Mouse (Mus musculus): ENCODE measurements around the gene Pop7. TPM values are rescaled to one million over a fixed set of nuclear protein-coding genes. Genes with fewer than 3 reads are reported as not detected.

The Pop7 gene
- polyA plus RNA-seq, 1 experiment from 2014 or later: 87.0 TPM

DNA sequence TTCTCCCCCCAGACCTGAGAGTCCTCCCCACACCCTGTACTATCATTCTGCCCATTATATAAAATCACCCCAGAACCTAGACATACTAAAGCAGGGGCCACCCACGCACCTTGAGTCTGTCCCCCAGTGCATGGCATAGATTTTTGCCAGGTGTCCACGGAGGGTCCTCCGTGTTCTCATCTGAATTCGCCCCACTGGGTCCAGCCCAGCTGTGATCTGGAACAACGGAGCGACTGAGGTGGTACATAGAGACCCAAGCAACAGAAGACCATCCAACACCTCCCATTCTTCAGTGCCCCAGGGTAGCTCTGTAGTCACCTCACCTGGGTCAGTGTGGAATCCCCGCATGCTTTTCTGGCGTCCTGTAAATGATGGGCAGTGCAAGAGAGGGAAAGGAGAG is 27.8 kb upstream of the Pop7 start:
- H3K9ac ChIP-seq (ENCODE audit: low read depth, low read length): peak overlapping the region; percentile 98
- peak overlapping the region; percentile 97 for H3K27ac ChIP-seq (ENCODE audit: low read depth, low read length)
- H3K36me3 ChIP-seq (ENCODE audit: control insufficient read depth, insufficient read depth, low read length): peaks cover 27% of the 10 kb centered on the region
- no peaks in the 10 kb centered on the region for H3K9me3 ChIP-seq (ENCODE audit: control insufficient read depth, low read length)
- no peak for ATAC-seq
- peak overlapping the region; percentile 94 for H3K4me3 ChIP-seq (ENCODE audit: low read length)
- no peaks in the 10 kb centered on the region for H3K27me3 ChIP-seq (replicated peaks; ENCODE audit: control insufficient read depth, insufficient read depth, low read length)
- 53% methylated on average over 8 of the region's 8 CpGs for WGBS
- peaks cover 28% of the 10 kb centered on the region for H3K4me1 ChIP-seq (ENCODE audit: control insufficient read depth, insufficient read depth, low read depth, low read length)
- H3K4me2 ChIP-seq (ENCODE audit: low read length): peak overlapping the region; percentile 69

DNA sequence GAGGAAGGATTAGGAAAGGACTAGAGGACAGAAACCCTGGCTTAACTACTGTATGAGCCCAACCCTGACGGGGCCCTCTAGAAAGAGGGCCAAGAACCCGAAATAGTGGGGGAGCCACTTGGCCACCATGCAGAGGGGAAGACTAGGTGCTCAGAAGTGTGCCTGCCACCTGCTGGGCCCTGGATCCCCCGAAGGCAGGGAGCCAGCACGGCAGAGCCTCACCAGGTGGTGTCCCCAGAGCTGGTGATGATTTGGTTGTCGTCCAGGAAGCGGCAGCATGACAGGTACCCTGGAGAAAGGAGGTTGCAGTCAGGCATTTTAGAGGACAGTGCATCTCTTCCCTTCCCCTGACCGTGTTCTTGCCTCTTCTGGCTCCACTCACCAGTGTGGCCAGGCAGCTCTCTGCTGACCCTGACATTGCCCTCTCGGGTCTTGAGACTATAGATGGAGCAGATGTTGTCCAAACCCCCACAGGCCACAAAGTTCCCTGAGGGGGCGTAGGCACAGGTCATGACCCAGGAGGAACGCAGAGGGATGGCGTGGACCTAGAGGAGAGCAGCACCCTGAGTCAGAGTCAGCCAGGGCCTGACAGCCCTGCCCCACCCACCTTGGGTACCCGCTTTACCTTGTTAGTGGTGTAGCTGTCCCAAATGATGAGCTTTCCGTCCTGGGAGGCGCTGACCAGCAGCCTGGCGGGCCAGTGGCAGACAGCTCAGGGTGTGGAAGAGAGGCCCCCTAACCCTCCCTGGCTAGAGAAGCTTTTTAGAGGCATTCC is 27.1 kb upstream of the Pop7 start:
- Histone ChIP-seq H3K4me1 (ENCODE audit: control insufficient read depth, insufficient read depth, low read depth, low read length) (peaks cover 28% of the 10 kb centered on the region), H3K27me3 (replicated peaks; ENCODE audit: control insufficient read depth, insufficient read depth, low read length) (no peaks in the 10 kb centered on the region), H3K9ac (ENCODE audit: low read depth, low read length) (peak overlapping the region; percentile 98; the same call in 1 of the 2 replicates), H3K9me3 (ENCODE audit: control insufficient read depth, low read length) (no peaks in the 10 kb centered on the region), H3K4me3 (ENCODE audit: low read length) (no peak overlapping the region), H3K27ac (ENCODE audit: low read depth, low read length) (peak overlapping the region; percentile 21; the same call in 1 of the 2 replicates), H3K4me2 (ENCODE audit: low read length) (peak overlapping the region; percentile 69), H3K36me3 (ENCODE audit: control insufficient read depth, insufficient read depth, low read length) (peaks cover 29% of the 10 kb centered on the region)
- 65% methylated on average over 15 of the region's 15 CpGs for WGBS
- no peak for ATAC-seq

DNA sequence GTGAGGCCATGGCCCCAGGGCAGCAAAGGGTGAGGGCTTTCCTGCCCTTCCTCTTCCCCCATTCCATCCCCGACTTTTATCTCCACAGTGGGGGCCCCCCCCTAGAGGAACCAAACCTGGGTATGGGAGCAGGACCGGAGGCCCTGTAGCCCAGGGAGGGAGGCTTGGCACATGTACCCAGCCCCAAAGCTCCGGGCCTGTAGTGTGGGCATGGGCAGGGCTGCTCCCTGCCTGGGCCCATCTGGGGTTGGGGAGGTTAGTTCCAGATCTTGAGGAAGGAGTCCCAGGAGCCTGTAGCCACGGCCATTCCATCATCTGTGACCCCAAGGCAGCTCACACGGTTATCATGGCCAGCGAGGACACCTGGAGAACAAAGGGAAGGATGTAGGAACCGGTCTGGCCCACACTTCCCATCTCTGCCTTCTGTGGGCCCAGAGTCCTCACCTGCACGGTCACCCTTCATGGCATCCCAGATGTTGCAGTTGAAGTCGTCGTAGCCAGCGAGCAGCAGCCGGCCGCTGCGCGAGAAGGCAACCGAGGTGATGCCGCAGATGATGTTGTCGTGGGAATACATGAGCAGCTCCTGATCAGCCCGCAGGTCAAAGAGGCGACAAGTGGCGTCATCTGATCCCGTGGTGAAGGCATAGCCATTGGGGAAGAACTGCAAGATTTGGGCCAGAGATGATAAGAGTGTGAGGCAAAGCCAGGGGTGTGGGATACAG is 26.1 kb upstream of the Pop7 start:
- ATAC-seq: no peak
- H3K27ac ChIP-seq (ENCODE audit: low read depth, low read length): peak overlapping the region; percentile 34
- no peak overlapping the region for H3K4me3 ChIP-seq (ENCODE audit: low read length)

DNA sequence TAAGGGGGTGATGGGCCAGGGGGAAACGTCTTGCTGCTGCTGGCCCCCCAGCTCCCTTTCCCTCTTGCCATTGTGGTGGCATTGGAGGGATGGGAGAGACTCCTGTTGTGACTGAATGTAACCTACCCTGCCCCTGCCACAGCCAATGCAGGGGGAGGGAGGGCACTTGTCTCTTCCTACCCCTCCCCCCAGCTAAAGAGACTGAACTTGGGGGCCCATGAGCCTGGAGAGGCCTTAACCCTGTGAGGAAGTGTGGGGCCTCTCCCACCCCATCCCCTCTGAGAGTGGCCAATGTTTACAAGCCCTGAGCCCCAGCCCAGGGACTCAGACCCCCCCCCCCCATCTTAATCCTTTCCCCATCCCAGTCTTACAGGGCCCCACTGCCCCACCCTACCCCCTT is 25.1 kb upstream of the Pop7 start:
- Histone ChIP-seq H3K27me3 (replicated peaks; ENCODE audit: control insufficient read depth, insufficient read depth, low read length) (no peaks in the 10 kb centered on the region), H3K4me2 (ENCODE audit: low read length) (no peak overlapping the region), H3K27ac (ENCODE audit: low read depth, low read length) (no peak overlapping the region; the same call in 1 of the 2 replicates), H3K4me3 (ENCODE audit: low read length) (no peak overlapping the region), H3K36me3 (ENCODE audit: control insufficient read depth, insufficient read depth, low read length) (peaks cover 47% of the 10 kb centered on the region), H3K9ac (ENCODE audit: low read depth, low read length) (no peak overlapping the region), H3K9me3 (ENCODE audit: control insufficient read depth, low read length) (no peaks in the 10 kb centered on the region), H3K4me1 (ENCODE audit: control insufficient read depth, insufficient read depth, low read depth, low read length) (peaks cover 25% of the 10 kb centered on the region)
- 25% methylated on average over 1 of the region's 1 CpGs for WGBS
- ATAC-seq: no peak

More for the DNA sequence above, 26.1 kb upstream of the Pop7 start:
- H3K4me1 ChIP-seq (ENCODE audit: control insufficient read depth, insufficient read depth, low read depth, low read length): peaks cover 25% of the 10 kb centered on the region
- WGBS: 81% methylated on average over 22 of the region's 22 CpGs
- H3K9ac ChIP-seq (ENCODE audit: low read depth, low read length): no peak overlapping the region
- H3K4me2 ChIP-seq (ENCODE audit: low read length): no peak overlapping the region
- no peaks in the 10 kb centered on the region for H3K27me3 ChIP-seq (replicated peaks; ENCODE audit: control insufficient read depth, insufficient read depth, low read length)
- H3K9me3 ChIP-seq (ENCODE audit: control insufficient read depth, low read length): no peaks in the 10 kb centered on the region
- H3K36me3 ChIP-seq (ENCODE audit: control insufficient read depth, insufficient read depth, low read length): peaks cover 37% of the 10 kb centered on the region

DNA sequence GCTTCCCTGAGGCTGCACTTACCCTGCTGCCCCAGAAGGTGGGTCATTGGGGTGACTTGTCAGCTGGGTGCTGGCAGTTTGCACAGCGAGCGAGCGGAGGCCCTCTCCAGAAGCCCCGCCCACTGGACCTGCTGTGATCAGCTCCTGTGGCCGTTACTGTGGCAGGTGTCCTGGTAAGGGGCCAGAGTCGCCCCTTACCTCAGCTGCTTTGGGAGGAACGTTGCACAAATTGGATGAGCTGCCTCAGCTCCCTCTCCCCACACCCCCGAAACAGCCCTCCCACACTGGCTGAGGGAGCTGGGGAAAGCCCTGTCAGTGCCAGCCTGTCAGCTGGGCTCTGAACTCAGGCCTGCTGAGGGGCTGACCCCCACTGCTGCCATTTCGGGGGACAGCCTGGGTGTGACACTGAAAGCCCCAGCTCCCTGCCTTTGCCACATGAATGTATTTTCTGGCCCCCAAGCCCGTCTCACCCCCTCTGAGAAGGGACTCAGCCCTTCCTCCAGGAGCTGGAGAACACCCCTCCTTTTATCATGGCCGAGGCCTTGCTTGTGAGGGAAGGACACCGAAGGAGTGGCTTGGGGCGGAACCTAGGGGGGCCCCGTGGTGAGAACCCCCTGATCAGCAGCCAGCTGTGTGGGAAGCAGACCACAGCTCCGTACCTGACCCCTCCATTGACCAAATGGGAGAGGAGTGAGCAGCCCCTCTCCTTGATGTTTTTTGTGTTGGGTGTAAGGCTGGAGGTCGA is 24.0 kb upstream of the Pop7 start:
- Histone ChIP-seq H3K4me1 (ENCODE audit: control insufficient read depth, insufficient read depth, low read depth, low read length) (peaks cover 25% of the 10 kb centered on the region), H3K27ac (ENCODE audit: low read depth, low read length) (peak overlapping the region; percentile 65; the same call in 1 of the 2 replicates), H3K27me3 (replicated peaks; ENCODE audit: control insufficient read depth, insufficient read depth, low read length) (no peaks in the 10 kb centered on the region), H3K9ac (ENCODE audit: low read depth, low read length) (peak overlapping the region; percentile 38), H3K36me3 (ENCODE audit: control insufficient read depth, insufficient read depth, low read length) (peaks cover 58% of the 10 kb centered on the region), H3K9me3 (ENCODE audit: control insufficient read depth, low read length) (no peaks in the 10 kb centered on the region), H3K4me3 (ENCODE audit: low read length) (no peak overlapping the region), H3K4me2 (ENCODE audit: low read length) (no peak overlapping the region)
- no peak for ATAC-seq
- WGBS: 26% methylated on average over 16 of the region's 16 CpGs

DNA sequence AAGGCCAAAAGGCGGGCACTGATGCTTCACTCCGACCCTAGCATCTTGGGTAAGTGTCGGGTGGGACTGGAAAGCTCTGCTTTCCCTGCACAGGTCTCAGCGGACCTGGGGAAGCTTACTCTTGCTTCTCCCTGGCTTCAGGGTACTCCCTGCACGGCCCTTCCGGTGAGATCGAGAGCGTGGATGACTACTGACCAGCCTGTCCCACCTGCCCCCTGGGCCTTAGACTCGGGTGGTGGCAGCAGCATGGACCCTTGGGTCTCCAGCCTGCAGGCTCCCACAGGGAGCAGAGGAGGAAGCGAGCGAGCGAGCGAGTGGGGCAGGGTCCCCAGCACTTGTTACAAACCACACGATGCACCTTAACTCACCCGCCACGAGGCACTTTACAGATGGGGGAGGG is 23.2 kb upstream of the Pop7 start:
- ATAC-seq: no peak
- no peak overlapping the region for H3K4me2 ChIP-seq (ENCODE audit: low read length)
- H3K9me3 ChIP-seq (ENCODE audit: control insufficient read depth, low read length): no peaks in the 10 kb centered on the region
- H3K36me3 ChIP-seq (ENCODE audit: control insufficient read depth, insufficient read depth, low read length): peaks cover 66% of the 10 kb centered on the region
- no peak overlapping the region for H3K4me3 ChIP-seq (ENCODE audit: low read length)
- H3K4me1 ChIP-seq (ENCODE audit: control insufficient read depth, insufficient read depth, low read depth, low read length): peaks cover 24% of the 10 kb centered on the region
- 72% methylated on average over 16 of the region's 16 CpGs for WGBS
- no peak overlapping the region for H3K9ac ChIP-seq (ENCODE audit: low read depth, low read length)
- peak overlapping the region; percentile 49; the same call in 1 of the 2 replicates for H3K27ac ChIP-seq (ENCODE audit: low read depth, low read length)
- no peaks in the 10 kb centered on the region for H3K27me3 ChIP-seq (replicated peaks; ENCODE audit: control insufficient read depth, insufficient read depth, low read length)

DNA sequence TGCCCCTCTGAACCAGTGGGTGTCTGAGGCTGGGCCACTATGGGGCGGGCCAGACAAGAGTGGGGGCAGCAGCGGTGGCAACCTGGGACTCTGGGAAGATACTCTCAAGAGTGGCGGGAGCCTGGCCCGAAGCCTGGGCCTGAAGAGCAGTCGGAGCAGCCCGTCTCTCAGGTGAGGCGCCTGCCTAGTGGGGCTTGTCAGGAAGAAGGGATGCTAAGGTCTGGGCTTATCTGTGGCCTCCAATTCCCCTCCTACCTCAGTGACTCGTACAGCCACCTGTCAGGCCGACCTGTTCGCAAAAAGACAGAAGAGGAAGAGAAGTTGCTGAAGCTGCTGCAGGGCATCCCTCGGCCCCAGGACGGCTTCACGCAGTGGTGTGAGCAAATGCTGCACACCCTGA is 22.4 kb upstream of the Pop7 start:
- 92% methylated on average over 13 of the region's 13 CpGs for WGBS
- Histone ChIP-seq H3K27ac (ENCODE audit: low read depth, low read length) (peak overlapping the region; percentile 36; the same call in 1 of the 2 replicates), H3K9me3 (ENCODE audit: control insufficient read depth, low read length) (no peaks in the 10 kb centered on the region), H3K27me3 (replicated peaks; ENCODE audit: control insufficient read depth, insufficient read depth, low read length) (no peaks in the 10 kb centered on the region), H3K36me3 (ENCODE audit: control insufficient read depth, insufficient read depth, low read length) (peaks cover 74% of the 10 kb centered on the region), H3K4me1 (ENCODE audit: control insufficient read depth, insufficient read depth, low read depth, low read length) (peaks cover 16% of the 10 kb centered on the region), H3K9ac (ENCODE audit: low read depth, low read length) (no peak overlapping the region), H3K4me2 (ENCODE audit: low read length) (no peak overlapping the region), H3K4me3 (ENCODE audit: low read length) (no peak overlapping the region)
- no peak for ATAC-seq

DNA sequence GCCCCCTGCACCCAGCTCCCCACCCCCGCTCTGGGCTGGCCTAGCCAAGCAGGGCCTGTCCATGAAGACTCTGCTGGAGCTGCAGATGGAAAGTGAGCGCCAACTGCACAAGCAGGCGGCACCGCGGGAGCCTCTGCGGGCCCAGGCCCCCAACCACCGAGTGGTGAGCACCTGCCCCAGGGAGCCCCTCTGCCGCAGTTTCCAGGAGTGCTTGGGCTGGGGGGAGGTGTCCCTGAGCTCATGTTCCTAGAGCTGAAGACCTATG is 21.9 kb upstream of the Pop7 start:
- no peak overlapping the region for H3K4me2 ChIP-seq (ENCODE audit: low read length)
- H3K4me3 ChIP-seq (ENCODE audit: low read length): no peak overlapping the region
- no peak overlapping the region for H3K27ac ChIP-seq (ENCODE audit: low read depth, low read length)
- peaks cover 11% of the 10 kb centered on the region for H3K4me1 ChIP-seq (ENCODE audit: control insufficient read depth, insufficient read depth, low read depth, low read length)
- peaks cover 76% of the 10 kb centered on the region for H3K36me3 ChIP-seq (ENCODE audit: control insufficient read depth, insufficient read depth, low read length)
- H3K9me3 ChIP-seq (ENCODE audit: control insufficient read depth, low read length): no peaks in the 10 kb centered on the region
- no peaks in the 10 kb centered on the region for H3K27me3 ChIP-seq (replicated peaks; ENCODE audit: control insufficient read depth, insufficient read depth, low read length)
- no peak overlapping the region for H3K9ac ChIP-seq (ENCODE audit: low read depth, low read length)
- ATAC-seq: no peak
- 81% methylated on average over 8 of the region's 8 CpGs for WGBS
